Mouse (Mus musculus) frontal cortex, postnatal 36 days (tissue): Measurements from ENCODE around the gene 1700022I11Rik.

Experiments
- DNase-seq, 2 experiments: peaks; one replicate each; pipeline ENCODE4 v3.0.0; 2022; ENCODE audit warnings: low spot score in 2 of 2

1700022I11Rik gene

DNA sequence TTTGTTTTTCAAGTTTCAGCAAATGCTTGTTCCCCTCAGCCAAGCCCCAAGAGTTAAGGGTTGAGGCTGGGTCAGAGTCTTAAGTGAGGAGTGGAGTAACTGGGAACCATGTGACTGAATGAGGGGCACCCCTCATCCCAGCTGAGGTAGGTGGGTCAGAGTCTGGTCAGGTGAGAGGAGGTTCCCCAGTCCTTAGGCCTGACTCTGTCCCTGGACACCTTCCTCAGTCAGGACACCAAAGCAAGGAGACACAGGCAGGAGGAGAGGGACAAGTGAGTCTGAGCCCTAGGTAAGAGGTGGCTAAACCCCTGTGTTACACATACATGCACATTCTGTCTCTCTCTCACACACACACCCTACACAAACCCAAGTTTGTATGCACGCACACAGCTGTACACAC lies 63.1 kb downstream of the 1700022I11Rik start:
- DNase-seq, result no peak
